Mouse (Mus musculus) thymus, postnatal 36 days (tissue): ENCODE results near the gene Psmb10.
"Not testable (repeated sequence)": the region's sequence is repeated elsewhere in the genome, so short reads cannot be mapped to it uniquely, and the experiment has no call there.

Source experiments
- DNase-seq, 2 experiments: peaks; one replicate each; pipeline ENCODE4 v3.0.0; 2022; ENCODE audit warnings: mixed read lengths in 2 of 2

The Psmb10 gene

DNA sequence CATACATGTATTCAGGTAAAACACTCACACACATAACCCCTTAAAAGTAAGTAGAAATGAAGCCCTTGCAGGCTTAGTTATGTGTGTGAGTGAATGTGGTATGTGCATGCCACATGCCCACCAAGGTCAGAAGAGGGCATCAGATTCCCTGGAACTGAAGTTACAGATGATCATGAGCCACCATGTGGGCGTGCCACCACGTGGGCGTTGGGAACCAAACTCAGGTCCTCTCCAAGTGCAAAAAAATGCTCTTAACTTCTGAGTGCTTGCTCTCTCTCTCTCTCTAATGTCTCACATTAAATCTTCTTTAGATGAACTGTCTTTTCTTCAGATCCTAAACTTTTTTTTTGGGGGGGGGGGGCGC is at the start of gene Psmb10:
Gene Psmb10, minus strand, starts transcription at position 139 of the 364 bp plus-strand sequence.
- peak in 1 of 2 experiments; percentile 49 for DNase-seq

DNA sequence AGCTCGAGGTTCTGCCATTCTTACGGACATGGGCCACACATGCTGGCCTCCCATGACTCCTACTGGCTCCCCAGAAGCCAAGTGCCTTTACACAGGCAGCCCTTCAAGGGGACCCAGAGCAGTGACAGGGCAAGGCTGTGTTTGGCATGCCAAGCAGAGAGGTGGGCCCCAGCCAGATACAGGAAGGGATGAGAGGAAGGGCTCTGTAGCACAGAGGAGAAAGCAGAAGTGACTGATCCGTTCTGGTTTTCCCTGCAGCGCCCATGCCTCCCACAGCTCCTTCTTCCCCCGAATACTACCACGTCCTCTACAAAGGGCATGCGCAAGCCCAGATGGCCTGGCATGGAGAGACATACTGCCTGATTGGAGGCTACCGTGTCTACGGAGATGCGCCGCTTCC is 45.2 kb upstream of the Psmb10 start:
- DNase-seq = not testable (repeated sequence)

DNA sequence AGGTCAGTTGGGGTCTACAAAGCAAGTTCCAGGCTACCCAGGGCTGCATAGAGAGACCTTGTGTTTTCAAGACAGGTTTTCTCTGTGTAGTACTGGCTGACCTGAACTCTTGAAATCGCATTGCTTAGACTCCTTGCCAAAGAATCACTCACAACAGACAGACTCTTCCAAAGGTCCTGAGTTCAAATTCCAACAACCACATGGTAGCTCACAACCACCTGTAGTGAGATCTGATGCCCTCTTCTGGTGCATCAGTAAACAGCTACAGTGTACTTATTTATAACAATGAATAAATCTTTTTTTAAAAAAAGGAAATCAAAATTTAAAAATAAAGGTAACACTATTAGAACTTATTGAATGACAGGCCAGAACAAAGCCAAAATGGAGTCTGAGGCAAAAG is 42.9 kb upstream of the Psmb10 start:
- no peak for DNase-seq

DNA sequence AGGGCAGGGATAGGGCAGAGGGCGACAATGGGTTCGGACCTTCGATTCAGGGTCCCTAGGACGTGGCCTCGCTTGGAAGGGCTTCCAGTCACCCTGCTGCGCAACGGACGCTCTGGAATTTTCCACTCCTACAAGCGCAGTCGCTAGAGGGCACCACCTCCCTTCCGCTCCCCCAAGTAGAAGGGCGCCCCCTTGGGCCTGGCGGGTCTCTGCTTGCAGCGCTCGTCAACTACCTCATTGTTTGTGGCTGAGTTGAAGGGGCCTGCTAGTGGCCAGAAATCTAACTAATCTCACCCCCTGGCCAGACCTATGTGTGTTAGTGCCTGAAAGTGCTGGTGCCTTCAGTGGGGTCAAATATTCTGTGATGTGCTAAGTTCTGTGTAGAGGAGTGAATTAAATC is 41.1 kb upstream of the Psmb10 start, which contains the start of gene Dpep3:
Gene Dpep3, minus strand, starts transcription at position 105 of the 400 bp plus-strand sequence.
- DNase-seq = no peak

DNA sequence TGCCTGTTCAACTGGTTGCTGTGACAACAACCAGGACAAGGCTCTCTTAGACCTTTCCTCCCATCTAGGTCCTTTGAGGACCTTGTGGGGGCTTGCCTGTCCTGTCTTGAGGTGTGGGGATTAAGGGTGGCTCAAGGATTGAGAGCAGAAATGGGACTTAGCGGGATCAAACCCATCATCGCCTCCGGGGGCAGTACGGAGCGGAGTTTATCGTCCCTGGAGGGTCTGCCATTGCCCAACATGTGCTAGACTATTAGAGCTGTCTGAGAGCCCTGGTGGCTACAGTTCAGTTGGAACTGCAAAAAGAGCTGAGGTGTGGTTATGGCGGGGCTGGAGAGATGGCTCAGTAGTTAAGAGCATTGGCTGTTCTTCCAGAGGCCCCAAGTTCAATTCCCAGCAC is 37.1 kb upstream of the Psmb10 start:
- DNase-seq = no peak

DNA sequence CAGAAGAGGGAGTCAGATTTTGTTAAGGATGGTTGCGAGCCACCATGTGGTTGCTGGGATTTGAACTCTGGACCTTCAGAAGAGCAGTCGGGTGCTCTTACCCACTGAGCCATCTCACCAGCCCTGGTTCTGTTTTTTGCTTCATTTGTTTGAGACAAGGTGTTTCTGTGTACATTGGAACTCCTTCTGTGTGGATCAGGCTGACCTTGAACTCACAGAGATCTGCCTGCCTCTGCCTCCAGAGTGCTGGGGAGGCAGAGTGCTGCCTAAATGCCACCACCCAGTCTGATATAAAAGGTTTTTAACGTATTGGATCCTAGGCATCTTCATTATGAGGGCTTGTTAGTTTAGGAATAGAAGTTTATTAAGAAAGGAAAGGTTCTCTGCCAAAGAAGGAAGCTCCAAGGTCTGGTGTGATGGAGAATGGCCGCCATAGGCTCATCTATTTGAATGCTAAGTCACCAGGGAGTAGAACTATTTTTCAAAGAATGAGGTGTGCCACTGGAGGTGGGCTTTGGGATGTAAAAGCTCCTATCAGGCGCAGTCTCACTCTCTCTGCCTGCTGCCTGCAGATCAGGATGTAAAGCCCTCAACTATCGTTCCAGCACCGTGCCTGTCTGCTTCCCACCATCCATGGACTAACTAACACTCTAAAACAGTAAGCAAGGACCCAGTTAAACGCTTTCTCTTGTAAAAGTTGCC is 32.9 kb upstream of the Psmb10 start:
- DNase-seq = no peak

DNA sequence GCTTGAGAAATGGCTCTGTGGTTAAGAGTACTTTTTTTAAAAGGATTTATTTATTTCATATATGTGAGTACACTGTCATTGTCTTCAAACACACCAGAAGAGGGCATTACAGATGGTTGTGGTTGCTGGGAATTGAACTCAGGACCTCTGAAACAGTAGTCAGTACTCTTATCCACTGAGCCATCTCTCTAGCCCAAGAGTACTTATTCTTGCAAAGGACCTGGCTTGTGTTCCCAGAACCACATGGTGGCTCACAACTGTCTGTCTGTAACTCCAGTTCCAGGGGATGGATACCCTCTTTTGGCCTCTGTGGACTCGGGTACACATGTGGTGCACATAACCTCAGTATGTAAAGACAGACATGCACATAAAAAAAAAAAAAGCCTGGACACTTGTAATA is 31.1 kb upstream of the Psmb10 start:
- DNase-seq = no peak

DNA sequence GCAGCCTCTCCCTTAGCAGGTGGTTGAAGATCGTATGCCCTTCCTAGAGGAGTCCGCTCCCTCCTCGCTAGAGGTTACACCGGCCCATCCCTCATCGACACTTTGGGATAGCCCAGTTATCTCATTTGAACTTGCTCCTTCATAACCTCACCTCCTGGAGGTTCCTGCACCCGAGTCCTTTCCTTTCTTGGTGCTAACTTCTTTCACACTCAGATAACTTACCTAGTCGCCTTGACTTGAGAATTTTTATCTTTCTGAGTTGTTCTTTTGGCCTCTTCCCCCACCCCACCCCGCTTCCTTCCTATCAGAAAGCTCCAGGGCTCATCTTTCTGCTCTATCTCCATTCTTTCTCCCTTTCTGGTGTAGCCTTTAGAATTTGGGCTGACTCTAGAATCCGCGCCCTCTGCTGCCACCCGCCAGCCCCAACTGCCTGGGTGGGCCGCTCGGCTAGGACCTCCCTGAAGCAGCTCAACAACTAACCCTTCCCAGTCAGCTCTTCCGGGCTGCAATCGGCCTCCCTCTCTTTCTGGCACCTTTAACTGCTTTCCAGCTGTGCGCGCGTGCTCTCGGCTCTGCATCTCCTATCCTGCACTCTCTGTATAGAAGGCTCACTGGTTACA is 28.6 kb upstream of the Psmb10 start:
- peak; percentile 56 to 67 for DNase-seq

DNA sequence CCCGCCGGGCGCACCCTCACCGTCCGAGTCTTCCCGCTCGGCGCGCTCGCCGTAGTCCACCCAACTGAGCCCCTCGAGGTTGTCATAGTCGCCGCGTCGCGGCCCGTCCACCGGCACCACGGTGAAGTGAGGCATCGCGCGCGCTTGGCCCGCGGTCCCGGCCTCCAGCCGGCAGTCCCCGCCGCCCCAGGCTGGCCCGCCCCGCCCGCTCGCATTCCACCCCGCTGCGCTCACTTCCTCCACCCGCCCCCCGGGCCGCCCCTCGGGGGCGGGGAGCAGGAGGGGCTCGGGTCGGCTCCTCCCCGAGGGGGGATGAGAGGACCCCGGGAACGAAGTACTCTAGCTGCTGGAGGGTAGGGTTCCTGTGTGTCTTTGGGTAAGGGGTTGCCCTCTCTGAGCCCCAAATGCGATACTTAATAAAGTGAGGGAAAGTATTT is 27.7 kb upstream of the Psmb10 start, which contains the start of gene Slc12a4:
Gene Slc12a4, minus strand, starts transcription at position 193 of the 437 bp plus-strand sequence.
- DNase-seq = peak; percentile 88 to 91

DNA sequence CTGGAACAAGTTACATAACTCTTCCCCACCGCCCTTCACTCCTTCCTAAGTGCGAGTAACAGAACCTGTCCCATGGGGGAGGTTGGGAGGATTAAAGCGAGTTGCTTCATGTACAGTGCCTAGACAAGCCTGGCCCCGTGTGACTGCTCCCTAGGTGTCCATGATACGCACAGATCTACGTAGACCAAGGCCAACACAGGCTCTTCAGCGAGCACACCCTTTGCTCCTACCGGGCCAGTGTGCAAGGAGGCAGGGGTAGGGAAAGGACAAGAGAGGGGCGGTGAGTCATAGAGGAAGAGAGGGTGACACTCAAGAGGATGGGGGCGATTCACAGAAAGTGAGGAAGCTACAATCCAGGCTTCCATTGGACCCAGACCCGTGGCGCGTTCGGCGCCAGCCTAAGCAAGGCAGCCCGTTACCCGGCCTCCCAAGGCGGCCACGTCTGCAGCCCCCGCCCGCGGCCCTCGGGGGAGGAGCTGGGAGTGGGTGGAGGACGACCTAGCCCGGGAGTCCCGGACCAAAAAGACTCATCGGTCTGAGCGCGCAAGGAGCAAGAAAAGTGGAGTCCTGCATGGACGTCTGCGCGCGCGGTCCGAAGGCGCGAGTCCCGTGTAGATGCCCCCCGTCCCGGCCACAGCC is 27.1 kb upstream of the Psmb10 start:
- peak; percentile 61 to 70 for DNase-seq

DNA sequence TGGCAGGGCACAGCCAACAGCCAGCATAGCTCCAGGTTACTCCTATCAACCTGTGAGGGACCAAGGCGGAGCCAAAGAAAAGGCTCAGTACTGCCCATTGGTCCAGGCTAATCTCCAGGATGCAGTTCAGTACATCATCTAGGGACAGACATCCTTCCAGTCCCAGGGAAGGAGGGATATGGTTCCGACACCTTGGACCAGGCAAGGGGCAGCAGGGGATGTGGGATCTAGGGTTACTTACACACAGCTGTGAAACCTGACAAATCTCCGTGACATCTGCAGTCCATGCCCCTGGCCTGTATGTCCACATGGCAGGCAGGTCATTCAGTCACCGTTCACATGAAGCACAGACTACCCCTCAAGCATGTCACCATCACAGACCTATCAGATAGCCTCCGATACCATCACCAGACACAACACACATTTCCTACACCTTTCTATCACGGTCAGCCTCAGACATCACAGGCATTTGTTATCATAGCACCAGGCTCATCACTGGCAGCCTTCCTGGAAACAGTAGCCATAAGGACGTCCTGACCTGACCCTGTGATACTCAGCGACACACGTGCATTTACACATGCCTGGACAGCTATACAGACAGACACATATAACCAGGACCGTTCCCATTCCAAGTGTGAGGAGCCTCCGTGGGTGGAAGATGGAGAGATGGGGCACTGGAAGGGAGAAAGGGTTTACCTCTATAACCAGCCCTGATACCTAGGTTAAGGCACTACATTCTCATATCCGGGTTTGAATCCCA is 26.4 kb upstream of the Psmb10 start:
- DNase-seq = no peak

DNA sequence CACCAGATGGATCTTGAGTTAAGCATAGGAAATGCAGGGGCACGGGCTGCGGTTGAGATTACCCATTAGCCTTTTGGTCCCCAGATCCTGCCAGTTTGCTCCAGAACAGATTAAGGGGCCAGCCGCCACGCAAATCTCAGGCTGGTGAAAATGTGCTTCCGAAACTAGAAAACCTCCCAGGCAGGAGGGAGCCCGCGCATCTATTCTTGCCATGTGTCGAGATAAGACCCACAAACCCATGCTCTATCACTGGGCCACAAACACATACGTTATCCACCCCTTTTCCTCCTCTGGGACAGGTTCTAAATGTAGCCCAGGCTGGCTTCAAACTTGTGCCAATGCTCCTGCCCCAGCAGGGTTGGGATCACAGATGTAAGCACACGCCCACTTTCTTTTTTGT is 23.3 kb upstream of the Psmb10 start:
- no peak for DNase-seq

DNA sequence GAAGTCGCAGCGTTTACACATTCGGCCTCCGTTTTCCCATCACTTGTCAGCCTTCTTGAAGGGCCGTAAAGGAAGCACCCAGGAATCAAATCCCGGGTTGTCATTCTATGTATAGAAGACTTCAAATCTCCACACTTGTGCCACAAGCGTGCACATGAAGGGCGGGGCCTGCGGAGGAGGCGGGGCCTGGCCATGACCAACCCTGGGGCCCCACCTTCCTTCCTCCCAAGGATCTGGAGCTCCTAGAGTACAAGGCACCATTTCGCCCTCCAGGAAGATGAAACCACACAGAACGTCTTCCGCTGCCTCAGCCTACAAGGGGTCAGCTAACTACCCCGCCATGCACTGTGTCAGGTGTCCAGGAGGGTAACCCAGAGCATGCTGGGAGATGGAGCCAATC is 22.9 kb upstream of the Psmb10 start:
- no peak for DNase-seq

DNA sequence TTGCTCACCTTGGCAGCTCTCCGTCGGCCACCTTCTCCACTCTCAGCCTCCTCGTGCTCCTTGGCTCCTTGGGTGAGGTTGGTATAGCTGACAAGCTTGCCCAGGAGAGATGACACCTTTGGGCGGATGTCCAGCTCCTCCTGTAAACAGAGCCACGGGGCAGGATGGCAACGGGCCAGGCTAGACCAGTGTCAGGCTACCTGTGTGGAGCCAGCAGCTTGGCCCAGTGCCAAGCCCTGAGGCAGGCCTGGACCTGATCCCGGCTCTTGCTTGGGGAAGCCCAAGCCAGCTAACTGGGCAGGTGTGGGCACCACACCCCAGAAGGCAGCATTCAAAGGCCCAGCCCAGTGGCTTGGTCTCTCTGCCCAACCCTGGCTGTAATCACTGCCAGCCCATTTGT is 21.1 kb upstream of the Psmb10 start:
- no peak for DNase-seq

DNA sequence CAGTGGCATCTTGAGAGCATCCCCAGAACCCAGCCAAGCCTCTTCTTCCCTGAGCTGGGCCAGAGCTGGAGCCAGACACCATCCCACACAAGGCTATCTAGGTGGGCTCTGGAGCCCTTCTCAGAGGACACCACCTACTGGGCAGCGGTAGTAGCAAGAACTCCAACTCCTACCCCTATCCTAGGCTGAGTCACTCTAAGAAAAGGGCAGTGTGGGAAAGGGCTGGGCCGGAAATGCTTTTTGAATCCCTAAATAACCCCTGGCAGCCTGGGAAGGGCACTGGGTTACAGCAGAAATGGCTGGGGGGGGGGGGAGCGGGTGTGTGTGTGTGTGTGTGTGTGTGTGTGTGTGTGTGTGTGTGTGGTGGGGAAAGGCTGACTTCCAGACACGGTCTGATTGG is 19.6 kb upstream of the Psmb10 start:
- no peak for DNase-seq

DNA sequence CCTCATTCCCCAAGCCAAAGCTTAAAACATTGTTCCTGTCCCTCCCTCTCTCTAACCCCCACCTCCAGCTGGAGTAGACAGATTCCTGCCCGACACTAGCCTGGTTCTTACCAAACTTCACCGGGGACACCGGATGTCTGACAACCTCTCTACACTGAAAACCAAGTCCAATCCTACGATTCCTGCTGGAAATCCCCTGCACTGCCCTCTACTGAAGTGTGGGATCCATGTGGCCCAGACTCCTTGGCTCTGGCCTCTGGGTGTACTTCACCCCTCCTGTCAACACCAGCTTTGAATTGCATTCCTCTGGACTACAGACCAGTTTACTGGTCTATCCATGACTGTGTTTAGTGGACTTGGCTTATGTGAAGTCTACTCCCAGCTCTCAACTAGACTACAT is 18.3 kb upstream of the Psmb10 start:
- no peak for DNase-seq

DNA sequence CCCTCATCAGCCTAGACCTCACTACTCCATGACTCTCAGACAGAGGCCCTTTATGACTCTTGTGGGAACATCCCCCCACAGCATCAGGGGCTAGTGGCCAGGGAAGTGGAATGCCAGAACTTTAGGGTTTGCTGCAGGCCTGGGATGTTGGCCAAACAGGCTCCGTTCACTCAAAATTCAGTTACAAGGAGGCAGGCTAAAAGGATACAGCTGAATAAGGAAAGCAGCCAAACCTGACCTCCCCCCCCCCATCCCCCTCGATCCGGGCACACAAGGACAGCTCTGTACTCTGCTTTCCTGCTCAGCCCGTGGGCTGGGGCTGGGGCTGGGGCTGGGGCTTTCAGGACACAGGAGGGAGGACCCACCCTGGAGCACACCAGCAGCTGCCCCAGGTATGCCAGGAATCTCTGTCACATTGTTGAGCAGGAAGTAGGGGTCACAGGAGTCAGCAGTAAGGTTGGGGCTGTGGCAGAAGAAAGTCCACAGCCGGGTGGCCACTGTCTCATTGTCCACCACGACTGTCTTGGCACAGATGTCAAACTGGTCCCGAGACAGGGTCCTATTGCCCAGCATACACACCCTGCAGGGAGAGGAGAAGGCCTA is 12.9 kb upstream of the Psmb10 start:
- no peak for DNase-seq

DNA sequence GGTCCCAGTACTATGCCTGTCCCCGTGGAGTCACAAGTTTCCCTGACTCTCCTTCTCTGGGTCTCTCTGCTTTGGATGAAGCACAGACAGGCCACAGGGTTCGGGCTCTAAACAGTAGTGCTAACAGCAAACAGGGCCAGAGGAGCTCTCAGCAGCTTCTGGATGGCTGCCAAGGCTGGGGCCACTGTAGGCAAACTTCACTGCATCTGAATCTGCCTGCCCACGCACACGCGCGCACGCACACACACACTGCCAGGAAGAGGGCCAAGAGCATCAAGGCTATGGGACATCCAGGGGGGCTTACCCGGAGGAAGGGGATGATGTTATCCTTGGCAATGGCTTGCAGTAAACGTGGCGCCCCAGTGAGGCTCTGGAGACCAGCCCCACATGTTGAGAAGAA is 11.1 kb upstream of the Psmb10 start:
- no peak for DNase-seq

DNA sequence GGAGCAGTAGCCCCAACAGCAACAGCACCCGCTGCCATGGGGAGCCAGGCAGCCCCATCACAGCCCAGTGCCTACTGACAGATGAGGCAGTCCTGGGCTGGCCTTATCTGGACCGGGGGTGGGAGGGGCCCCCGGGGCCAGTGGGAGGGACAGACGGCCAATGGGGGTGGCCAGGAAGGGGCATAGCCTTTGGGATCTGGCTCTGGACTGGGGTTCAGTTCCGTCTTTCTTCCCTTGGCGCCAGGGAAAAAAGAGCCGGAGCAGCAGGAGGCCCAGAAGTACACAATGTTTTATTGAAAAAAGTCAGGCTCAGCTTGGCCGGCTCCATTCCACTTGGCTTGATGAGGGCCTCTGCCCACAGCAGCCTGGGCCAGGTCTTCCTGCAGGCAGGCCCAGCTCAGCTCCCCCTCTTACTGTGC is 5.1 kb upstream of the Psmb10 start, which contains the start of gene Lcat:
Gene Lcat, minus strand, starts transcription at position 62 of the 419 bp plus-strand sequence.
- no peak for DNase-seq

DNA sequence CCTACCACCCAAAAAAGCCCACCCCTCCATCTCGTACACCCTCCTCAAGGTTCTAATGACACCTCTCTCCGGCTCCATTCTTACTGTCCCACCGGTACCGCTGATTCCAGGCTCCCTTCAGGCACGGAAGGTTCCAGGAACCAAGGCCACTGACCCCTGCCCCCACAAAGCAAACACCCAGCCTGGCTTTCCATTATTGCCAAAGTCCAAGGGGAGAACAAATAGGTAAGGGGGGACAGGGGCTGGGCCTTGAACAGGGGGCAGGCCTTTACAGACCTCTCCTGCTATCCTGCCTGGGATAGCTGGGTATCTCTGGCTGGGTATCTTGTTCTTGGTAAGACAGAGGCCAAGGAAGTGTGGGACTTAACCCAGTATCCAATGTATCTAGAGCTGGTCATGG is 4.3 kb upstream of the Psmb10 start:
- no peak for DNase-seq

DNA sequence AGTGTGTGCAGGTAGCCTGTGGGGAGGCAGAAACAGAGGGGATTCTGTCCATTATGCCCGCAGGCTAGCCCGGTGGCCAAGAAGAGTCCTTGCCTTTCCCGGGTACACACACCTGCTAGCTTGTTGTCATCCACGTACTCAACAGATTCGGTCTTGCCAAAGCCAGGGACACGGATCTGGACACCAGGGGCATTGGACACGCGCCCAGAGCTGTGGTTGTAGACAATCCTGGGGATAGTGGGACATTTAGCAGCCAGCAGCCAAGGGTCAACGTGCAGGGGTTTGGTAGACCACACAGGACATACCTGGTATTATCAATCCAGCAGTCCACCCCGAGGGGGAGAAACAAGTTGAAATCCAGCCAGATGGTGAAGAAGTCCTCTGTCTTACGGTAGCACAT is 3.8 kb upstream of the Psmb10 start:
- no peak for DNase-seq

DNA sequence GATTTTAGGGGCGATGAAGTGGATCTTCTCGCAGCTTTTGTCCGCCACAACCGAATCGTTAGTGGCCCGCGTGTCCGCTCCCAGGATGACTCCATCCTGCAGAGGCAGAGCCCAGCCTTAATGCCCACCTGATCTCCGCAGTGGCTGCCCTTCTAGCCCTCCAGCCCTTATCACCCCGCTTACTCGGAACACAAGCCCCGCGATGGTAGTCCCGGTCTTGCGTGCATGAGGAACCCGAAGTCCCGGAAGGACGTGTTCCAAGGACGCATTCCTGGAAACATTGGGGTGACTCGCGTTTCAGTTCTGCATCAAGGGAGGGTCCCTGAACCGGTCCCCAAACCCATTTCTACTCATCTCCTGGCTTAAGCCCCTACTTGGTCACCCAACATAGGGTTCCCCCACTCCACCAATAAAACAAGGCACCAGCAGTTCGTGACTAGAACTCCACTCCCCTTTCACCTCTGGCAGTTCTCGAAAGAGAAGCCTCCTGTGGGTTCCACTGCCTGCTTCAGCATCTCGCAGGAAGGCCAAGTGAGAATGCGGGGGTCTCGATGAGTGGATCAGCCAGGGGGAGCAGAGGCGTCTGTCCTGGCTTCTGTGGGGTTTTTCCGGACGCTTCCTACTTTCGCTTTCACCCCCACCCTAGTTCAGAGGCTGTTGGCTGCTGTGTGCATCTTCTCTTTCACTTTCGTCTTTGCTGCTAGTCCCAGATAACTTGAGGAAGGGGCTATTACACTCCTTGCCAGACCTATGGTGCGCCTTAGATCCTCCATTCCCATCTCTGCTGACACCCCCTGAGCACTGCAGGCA is 543 bp downstream of the Psmb10 start:
- DNase-seq = peak; percentile 58 to 59
